Mouse (Mus musculus) limb, embryonic 13.5 days (tissue): ENCODE measurements around the gene Atn1. TPM values are rescaled to one million over a fixed set of nuclear protein-coding genes. Genes with fewer than 3 reads are reported as not detected.
"Not testable (repeated sequence)": the region's sequence is repeated elsewhere in the genome, so short reads cannot be mapped to it uniquely, and the experiment has no call there.

Experiments
- ATAC-seq: fragments of 200-750 bp; cut with Nextera tagmentation; 2 replicates; pipeline ENCODE4 v1.8.0; 2017; ENCODE audit warnings: low read depth, moderate number of reproducible peaks, moderate TSS enrichment; ENCODE audit not compliant: low FRiP score
- H3K27ac ChIP-seq: fragments of 300-500 bp; sonication (generic); 2 replicates; pipeline ENCODE4 v1.5.1; 2015; ENCODE audit warnings: inconsistent platforms, mild to moderate bottlenecking, moderate library complexity
- H3K27me3 ChIP-seq: fragments of 300-500 bp; sonication (generic); 2 replicates; pipeline ENCODE4 v1.6.1; 2015; ENCODE audit warnings: mild to moderate bottlenecking, inconsistent platforms
- H3K36me3 ChIP-seq: fragments of 300-500 bp; sonication (generic); 2 replicates; pipeline ENCODE4 v1.6.1; 2015; ENCODE audit warnings: inconsistent platforms, mild to moderate bottlenecking, moderate library complexity
- H3K4me1 ChIP-seq: fragments of 300-500 bp; sonication (generic); 2 replicates; pipeline ENCODE4 v1.6.1; 2015; ENCODE audit warnings: inconsistent platforms
- H3K4me2 ChIP-seq: fragments of 300-500 bp; sonication (generic); replicated peaks from 2 replicates; pipeline ENCODE4 v1.6.1; 2015; ENCODE audit warnings: inconsistent platforms, mild to moderate bottlenecking, moderate library complexity
- H3K4me3 ChIP-seq: fragments of 300-500 bp; sonication (generic); 2 replicates; pipeline ENCODE4 v1.5.1; 2015; ENCODE audit warnings: moderate library complexity, mild to moderate bottlenecking, inconsistent platforms
- H3K9ac ChIP-seq: fragments of 300-500 bp; sonication (generic); 2 replicates; pipeline ENCODE4 v1.6.1; 2015; ENCODE audit warnings: mild to moderate bottlenecking, inconsistent platforms
- H3K9me3 ChIP-seq: fragments of 300-500 bp; sonication (generic); 2 replicates; pipeline ENCODE4 v1.6.1; 2016; ENCODE audit warnings: inconsistent platforms
- WGBS: fragments of 180-500 bp; shearing (Covaris S2); methylation state at CpG from one replicate; pipeline ENCODE4 v1.1.7; 2015; 5-methylcytosine and 5-hydroxymethylcytosine counted together
- polyA plus RNA-seq: library from polyadenylated mRNA; unstranded; fragments of >200 nt; fragmentation: Nextera tagmentation; extraction: Ambion mirVana; gene quantifications from 2 replicates; pipeline ENCODE4 v1.2.1, GENCODE M21; 2015

Gene Atn1
- polyA plus RNA-seq, result 19.6 and 20.0 TPM in 2 replicates

GRCm38 (mm10) chr6:124755831-124756595, at the start of gene Atn1, which contains the start of gene Gm45234:
Atn1 (minus strand) TSS chr6:124756524.
Gm45234 (minus strand) TSS chr6:124756021.
- Histone ChIP-seq H3K27me3 (peaks cover 6% of the 10 kb centered on the region; the same call in 1 of the 2 replicates), H3K36me3 (peaks cover 13% of the 10 kb centered on the region; the same call in 1 of the 2 replicates), H3K9ac (peak within 1 kb of the TSS; percentile 94), H3K27ac (peak within 1 kb of the TSS; percentile 99), H3K4me3 (peak within 1 kb of the TSS; percentile 79), H3K4me2 (peak within 1 kb of the TSS; percentile 90), H3K9me3 (no peaks in the 10 kb centered on the region), H3K4me1 (peaks cover 51% of the 10 kb centered on the region)
- ATAC-seq, result peak; percentile 54; the same call in 1 of the 2 replicates
- WGBS, result 0% methylated on average over 59 of the region's 100 CpGs

- H3K4me3 ChIP-seq, result peak overlapping the region; percentile 50
- peaks cover 8% of the 10 kb centered on the region; the same call in 1 of the 2 replicates for H3K36me3 ChIP-seq
- peak overlapping the region; percentile 83 for H3K27ac ChIP-seq
- H3K9ac ChIP-seq, result peak overlapping the region; percentile 64
- peaks cover 32% of the 10 kb centered on the region for H3K4me1 ChIP-seq
- no peaks in the 10 kb centered on the region for H3K9me3 ChIP-seq
- H3K27me3 ChIP-seq, result no peaks in the 10 kb centered on the region
- WGBS, result 1% methylated on average over 34 of the region's 34 CpGs
- peak; percentile 75 for ATAC-seq
- peak overlapping the region; percentile 79 for H3K4me2 ChIP-seq
Observed at GRCm38 (mm10) chr6:124805341-124806321, 49.3 kb upstream of the Atn1 start.

GRCm38 (mm10) chr6:124804341-124804740, 48.0 kb upstream of the Atn1 start:
- Histone ChIP-seq H3K4me2 (no peak overlapping the region), H3K27me3 (no peaks in the 10 kb centered on the region), H3K9me3 (no peaks in the 10 kb centered on the region), H3K4me1 (peaks cover 20% of the 10 kb centered on the region), H3K27ac (no peak overlapping the region), H3K9ac (no peak overlapping the region), H3K4me3 (no peak overlapping the region), H3K36me3 (no peaks in the 10 kb centered on the region)
- 96% methylated on average over 3 of the region's 3 CpGs for WGBS
- ATAC-seq, result no peak

- 96% methylated on average over 4 of the region's 4 CpGs for WGBS
- not testable (repeated sequence) for H3K4me2 ChIP-seq, H3K9me3 ChIP-seq, ATAC-seq, H3K27me3 ChIP-seq, H3K27ac ChIP-seq, H3K36me3 ChIP-seq, H3K4me3 ChIP-seq, H3K9ac ChIP-seq
- H3K4me1 ChIP-seq, result peaks cover 20% of the 10 kb centered on the region
Observed at GRCm38 (mm10) chr6:124803691-124804090, 47.4 kb upstream of the Atn1 start.

GRCm38 (mm10) chr6:124803061-124803460, 46.7 kb upstream of the Atn1 start:
- no peaks in the 10 kb centered on the region for H3K9me3 ChIP-seq
- 75% methylated on average over 3 of the region's 3 CpGs for WGBS
- no peak overlapping the region for H3K4me3 ChIP-seq
- H3K4me2 ChIP-seq, result no peak overlapping the region
- H3K36me3 ChIP-seq, result no peaks in the 10 kb centered on the region
- H3K27ac ChIP-seq, result no peak overlapping the region
- H3K9ac ChIP-seq, result no peak overlapping the region
- peaks cover 18% of the 10 kb centered on the region for H3K4me1 ChIP-seq
- H3K27me3 ChIP-seq, result no peaks in the 10 kb centered on the region
- no peak for ATAC-seq

GRCm38 (mm10) chr6:124802400-124802799, 46.1 kb upstream of the Atn1 start:
- not testable (repeated sequence) for H3K9me3 ChIP-seq, H3K27me3 ChIP-seq, H3K36me3 ChIP-seq, H3K9ac ChIP-seq, ATAC-seq, H3K27ac ChIP-seq
- 21% methylated on average over 5 of the region's 9 CpGs for WGBS
- Histone ChIP-seq H3K4me2 (peak overlapping the region; percentile 35), H3K4me3 (peak overlapping the region; percentile 16), H3K4me1 (peaks cover 16% of the 10 kb centered on the region)

- Histone ChIP-seq H3K27me3 (no peaks in the 10 kb centered on the region), H3K9me3 (no peaks in the 10 kb centered on the region), H3K4me3 (no peak overlapping the region), H3K4me1 (no peaks in the 10 kb centered on the region), H3K9ac (no peak overlapping the region), H3K27ac (no peak overlapping the region), H3K36me3 (no peaks in the 10 kb centered on the region), H3K4me2 (no peak overlapping the region)
- ATAC-seq, result no peak
- 87% methylated on average over 2 of the region's 2 CpGs for WGBS
Observed at GRCm38 (mm10) chr6:124796200-124796599, 39.9 kb upstream of the Atn1 start.

- H3K27me3 ChIP-seq, result no peaks in the 10 kb centered on the region
- H3K9me3 ChIP-seq, result no peaks in the 10 kb centered on the region
- H3K9ac ChIP-seq, result no peak overlapping the region
- no peak for ATAC-seq
- no peaks in the 10 kb centered on the region for H3K36me3 ChIP-seq
- no peaks in the 10 kb centered on the region for H3K4me1 ChIP-seq
- H3K27ac ChIP-seq, result no peak overlapping the region
- 77% methylated on average over 4 of the region's 4 CpGs for WGBS
- H3K4me2 ChIP-seq, result no peak overlapping the region
- H3K4me3 ChIP-seq, result no peak overlapping the region
Observed at GRCm38 (mm10) chr6:124795781-124796180, 39.5 kb upstream of the Atn1 start.

GRCm38 (mm10) chr6:124791911-124792310, 35.6 kb upstream of the Atn1 start:
- Histone ChIP-seq H3K27ac (no peak overlapping the region), H3K9ac (no peak overlapping the region), H3K4me3 (no peak overlapping the region), H3K4me1 (no peaks in the 10 kb centered on the region), H3K27me3 (no peaks in the 10 kb centered on the region), H3K36me3 (no peaks in the 10 kb centered on the region), H3K9me3 (no peaks in the 10 kb centered on the region), H3K4me2 (no peak overlapping the region)
- WGBS, result 91% methylated on average over 3 of the region's 3 CpGs
- no peak for ATAC-seq

GRCm38 (mm10) chr6:124790121-124790520, 33.8 kb upstream of the Atn1 start:
- no peaks in the 10 kb centered on the region for H3K9me3 ChIP-seq
- no peaks in the 10 kb centered on the region for H3K27me3 ChIP-seq
- no peak overlapping the region for H3K4me2 ChIP-seq
- H3K4me3 ChIP-seq, result no peak overlapping the region
- H3K9ac ChIP-seq, result no peak overlapping the region
- ATAC-seq, result no peak
- H3K36me3 ChIP-seq, result no peaks in the 10 kb centered on the region
- WGBS, result 53% methylated on average over 4 of the region's 4 CpGs
- no peak overlapping the region for H3K27ac ChIP-seq
- no peaks in the 10 kb centered on the region for H3K4me1 ChIP-seq

- Histone ChIP-seq H3K27ac (no peak overlapping the region), H3K9ac (no peak overlapping the region)
- WGBS, result 83% methylated on average over 4 of the region's 4 CpGs
Observed at GRCm38 (mm10) chr6:124789519-124789918, 33.2 kb upstream of the Atn1 start.

GRCm38 (mm10) chr6:124787722-124788121, 31.4 kb upstream of the Atn1 start:
- H3K27ac ChIP-seq, result no peak overlapping the region
- no peak for ATAC-seq
- peaks cover under 1% of the 10 kb centered on the region; the same call in 1 of the 2 replicates for H3K4me1 ChIP-seq
- H3K9ac ChIP-seq, result no peak overlapping the region
- H3K36me3 ChIP-seq, result no peaks in the 10 kb centered on the region
- no peak overlapping the region for H3K4me3 ChIP-seq
- H3K27me3 ChIP-seq, result no peaks in the 10 kb centered on the region
- H3K9me3 ChIP-seq, result no peaks in the 10 kb centered on the region
- no peak overlapping the region for H3K4me2 ChIP-seq
- WGBS, result 76% methylated on average over 10 of the region's 10 CpGs

More at GRCm38 (mm10) chr6:124789519-124789918, 33.2 kb upstream of the Atn1 start:
- Histone ChIP-seq H3K4me3 (no peak overlapping the region), H3K36me3 (no peaks in the 10 kb centered on the region), H3K4me1 (no peaks in the 10 kb centered on the region), H3K9me3 (no peaks in the 10 kb centered on the region), H3K27me3 (no peaks in the 10 kb centered on the region), H3K4me2 (no peak overlapping the region)
- no peak for ATAC-seq
